Mouse (Mus musculus) E14TG2a.4 (cell line): Measurements from ENCODE around the gene Ice2.

Source experiments
- CTCF ChIP-seq: conservative IDR thresholded peaks from 2 replicates; pipeline ENCODE4 v1.5.1; 2014; ENCODE audit warnings: low read length
- NANOG ChIP-seq: IDR thresholded peaks from 2 replicates; pipeline ENCODE4 v1.6.1; 2014; ENCODE audit warnings: borderline replicate concordance, low read length, mixed read lengths

DNA sequence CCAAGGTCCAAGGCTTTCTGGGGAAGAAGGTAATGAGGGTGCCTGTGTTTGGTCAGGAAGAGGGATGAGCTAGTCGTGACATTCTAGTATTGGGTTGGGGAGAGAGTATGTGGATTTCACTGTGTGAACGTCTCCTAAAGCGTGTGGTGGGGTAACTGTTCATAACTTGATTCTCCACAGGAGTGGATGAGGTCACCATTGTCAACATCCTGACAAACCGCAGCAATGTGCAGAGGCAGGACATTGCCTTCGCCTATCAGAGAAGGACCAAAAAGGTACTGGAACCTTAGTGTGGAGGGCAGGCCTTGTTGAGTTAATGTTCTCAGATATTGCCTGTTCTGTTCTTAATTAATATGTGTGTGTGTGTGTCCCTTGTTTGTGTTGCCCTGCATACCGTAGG, 78.2 kb downstream of the Ice2 start:
- no peak for TF ChIP-seq CTCF
- no peak for TF ChIP-seq NANOG
